Mouse (Mus musculus) myocyte (in vitro differentiated cells): Measurements from ENCODE around the gene Lag3.

ENCODE experiments used
- E2F4 ChIP-seq: IDR thresholded peaks from one replicate; pipeline ENCODE4 v1.6.1; 2011; ENCODE audit warnings: mild to moderate bottlenecking, control low read depth, moderate library complexity; ENCODE audit not compliant: insufficient read depth
- MAX ChIP-seq: IDR thresholded peaks from one replicate; pipeline ENCODE4 v1.6.1; 2011; ENCODE audit warnings: low read depth, mild to moderate bottlenecking, control low read depth
- MYOG ChIP-seq, 3 experiments: IDR thresholded peaks; one replicate each; pipeline ENCODE4 v1.6.1; 2011; ENCODE audit warnings: control low read depth in 2 of 3, low read depth in 2 of 3, mild to moderate bottlenecking in 2 of 3; ENCODE audit not compliant: insufficient read length in 2 of 3, control insufficient read depth in 1 of 3, insufficient read depth in 1 of 3
- POLR2A ChIP-seq: IDR thresholded peaks from one replicate; pipeline ENCODE4 v1.6.1; 2011; ENCODE audit warnings: low read depth, mild to moderate bottlenecking, control low read depth, moderate library complexity; ENCODE audit not compliant: insufficient read length
- SRF ChIP-seq: IDR thresholded peaks from one replicate; pipeline ENCODE4 v1.6.1; 2011; ENCODE audit warnings: low read depth; ENCODE audit not compliant: control insufficient read depth, insufficient read length
- TCF12 ChIP-seq: IDR thresholded peaks from one replicate; pipeline ENCODE4 v1.6.1; 2011; ENCODE audit warnings: mild to moderate bottlenecking, control low read depth; ENCODE audit not compliant: poor library complexity, insufficient read depth, severe bottlenecking
- USF1 ChIP-seq: IDR thresholded peaks from one replicate; pipeline ENCODE4 v1.6.1; 2011; ENCODE audit warnings: low read depth, mild to moderate bottlenecking, control low read depth, moderate library complexity

- TF ChIP-seq POLR2A (no peak), MAX (no peak), E2F4 (no peak), TCF12 (no peak), SRF (no peak), MYOG (IDR thresholded peaks at IDR 0.05; ENCODE audit: control insufficient read depth in 1 of 3, insufficient read depth in 1 of 3, insufficient read length in 2 of 3, low read depth in 2 of 3) (no peak), USF1 (no peak)
These were observed 20.2 kb upstream of the Lag3 start for GRCm38 (mm10) chr6:124931525-124932313.
